Mouse (Mus musculus) limb, embryonic 11.5 days (tissue): ENCODE measurements around the gene Adk. TPM values are rescaled to one million over a fixed set of nuclear protein-coding genes. Genes with fewer than 3 reads are reported as not detected.

Experiments used
- ATAC-seq: fragments of 200-750 bp; cut with Nextera tagmentation; 2 replicates; pipeline ENCODE4 v1.8.0; 2017; ENCODE audit warnings: low read depth; ENCODE audit not compliant: insufficient number of reproducible peaks, low FRiP score, low TSS enrichment
- DNase-seq: peaks from one replicate; pipeline ENCODE4 v3.0.0-alpha.2; 2015; ENCODE audit warnings: low spot score
- H3K27ac ChIP-seq: fragments of 300-500 bp; sonication (generic); replicated peaks from 2 replicates; pipeline ENCODE4 v1.5.1; 2014; ENCODE audit warnings: low read depth, mild to moderate bottlenecking, low read length
- H3K27me3 ChIP-seq: fragments of 300-500 bp; sonication (generic); 2 replicates; pipeline ENCODE4 v1.6.1; 2014; ENCODE audit warnings: mild to moderate bottlenecking, low read length, mixed read lengths; ENCODE audit not compliant: control insufficient read depth, insufficient read depth
- H3K36me3 ChIP-seq: fragments of 300-500 bp; sonication (generic); 2 replicates; pipeline ENCODE4 v1.6.1; 2014; ENCODE audit warnings: mild to moderate bottlenecking, low read length, moderate library complexity, mixed read lengths; ENCODE audit not compliant: control insufficient read depth, insufficient read depth
- H3K4me1 ChIP-seq: fragments of 300-500 bp; sonication (generic); 2 replicates; pipeline ENCODE4 v1.6.1; 2014; ENCODE audit warnings: low read length, mixed read lengths; ENCODE audit not compliant: control insufficient read depth, insufficient read depth
- H3K4me2 ChIP-seq: fragments of 300-500 bp; sonication (generic); 2 replicates; pipeline ENCODE4 v1.6.1; 2014; ENCODE audit warnings: low read depth, mild to moderate bottlenecking, moderate library complexity; ENCODE audit not compliant: severe bottlenecking
- H3K4me3 ChIP-seq: fragments of 300-500 bp; sonication (generic); 2 replicates; pipeline ENCODE4 v1.5.1; 2014; ENCODE audit warnings: low read depth, low read length
- H3K9ac ChIP-seq: fragments of 300-500 bp; sonication (generic); 2 replicates; pipeline ENCODE4 v1.6.1; 2014; ENCODE audit warnings: mild to moderate bottlenecking, low read length
- H3K9me3 ChIP-seq: fragments of 300-500 bp; sonication (generic); 2 replicates; pipeline ENCODE4 v1.6.1; 2016; ENCODE audit warnings: low read length; ENCODE audit not compliant: control insufficient read depth
- WGBS: fragments of 180-500 bp; shearing (Covaris S2); extraction: QIAGEN DNeasy Blood & Tissue Kit; methylation state at CpG from one replicate; pipeline ENCODE4 v1.1.7; 2014; 5-methylcytosine and 5-hydroxymethylcytosine counted together
- polyA plus RNA-seq: library from polyadenylated mRNA; unstranded; fragments of >200 nt; fragmentation: Nextera tagmentation; extraction: Ambion mirVana; gene quantifications from 2 replicates; pipeline ENCODE4 v1.2.1, GENCODE M21; 2014

Adk gene
- polyA plus RNA-seq, 1 experiment from 2014 or later, result 149 TPM

GRCm38 (mm10) chr14:21341195-21341594 lies 288.8 kb downstream of the Adk start:
- ATAC-seq (no peak), DNase-seq (no peak)
- WGBS, result 88% methylated on average over 1 of the region's 1 CpGs
- no peaks in the 10 kb centered on the region for H3K27me3 ChIP-seq
- no peak overlapping the region for H3K4me2 ChIP-seq
- H3K4me1 ChIP-seq, result no peaks in the 10 kb centered on the region
- H3K9ac ChIP-seq, result no peak overlapping the region
- no peak overlapping the region for H3K27ac ChIP-seq
- H3K9me3 ChIP-seq, result no peaks in the 10 kb centered on the region
- H3K36me3 ChIP-seq, result no peaks in the 10 kb centered on the region
- H3K4me3 ChIP-seq, result no peak overlapping the region

DNA sequence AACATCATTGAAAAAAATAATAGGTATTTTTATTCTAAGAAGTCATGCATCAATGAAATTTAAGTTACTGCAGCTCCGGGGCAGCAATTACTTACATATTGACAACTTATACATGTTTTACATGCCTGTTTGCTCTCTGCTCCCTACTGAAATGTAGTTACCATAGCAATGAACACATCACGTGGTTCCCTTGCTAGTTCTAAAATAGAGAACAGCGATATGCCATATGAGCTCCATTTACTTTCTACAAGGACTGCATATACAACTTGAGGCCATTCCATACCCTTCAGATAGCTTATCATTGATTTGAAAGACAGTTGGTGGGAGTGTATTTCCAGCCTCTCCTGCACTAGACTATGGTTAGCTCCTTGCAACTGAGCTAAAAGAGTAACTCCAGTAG lies 290.6 kb downstream of the Adk start:
- WGBS, result 84% methylated on average over 3 of the region's 3 CpGs
- no peak for ATAC-seq
- Histone ChIP-seq H3K9ac (no peak overlapping the region), H3K36me3 (no peaks in the 10 kb centered on the region), H3K27me3 (no peaks in the 10 kb centered on the region), H3K27ac (no peak overlapping the region), H3K4me1 (no peaks in the 10 kb centered on the region), H3K4me3 (no peak overlapping the region), H3K9me3 (no peaks in the 10 kb centered on the region), H3K4me2 (no peak overlapping the region)
- DNase-seq, result no peak

GRCm38 (mm10) chr14:21344896-21345295 lies 292.5 kb downstream of the Adk start:
- H3K4me3 ChIP-seq, result no peak overlapping the region
- H3K9ac ChIP-seq, result no peak overlapping the region
- no peaks in the 10 kb centered on the region for H3K36me3 ChIP-seq
- H3K27ac ChIP-seq, result no peak overlapping the region
- no peak for DNase-seq
- no peak overlapping the region for H3K4me2 ChIP-seq
- H3K9me3 ChIP-seq, result no peaks in the 10 kb centered on the region
- WGBS, result 91% methylated on average over 6 of the region's 6 CpGs
- 0 out of 2 replicates have a peak, but pooled peaks cover 2% of the 10 kb centered on the region for H3K4me1 ChIP-seq
- ATAC-seq, result no peak
- no peaks in the 10 kb centered on the region for H3K27me3 ChIP-seq

GRCm38 (mm10) chr14:21348611-21349260 lies 296.4 kb downstream of the Adk start:
- no peak for ATAC-seq
- Histone ChIP-seq H3K4me2 (no peak overlapping the region), H3K27me3 (no peaks in the 10 kb centered on the region), H3K27ac (no peak overlapping the region), H3K4me3 (no peak overlapping the region), H3K9ac (no peak overlapping the region), H3K4me1 (0 out of 2 replicates have a peak, but pooled peaks cover 10% of the 10 kb centered on the region), H3K9me3 (no peaks in the 10 kb centered on the region), H3K36me3 (no peaks in the 10 kb centered on the region)
- no peak for DNase-seq
- 41% methylated on average over 6 of the region's 6 CpGs for WGBS

- Histone ChIP-seq H3K4me2 (no peak overlapping the region), H3K4me1 (0 out of 2 replicates have a peak, but pooled peaks cover 12% of the 10 kb centered on the region), H3K36me3 (no peaks in the 10 kb centered on the region), H3K27ac (no peak overlapping the region), H3K4me3 (no peak overlapping the region), H3K9ac (no peak overlapping the region), H3K27me3 (no peaks in the 10 kb centered on the region), H3K9me3 (no peaks in the 10 kb centered on the region)
- WGBS, result 91% methylated on average over 2 of the region's 2 CpGs
- no peak for ATAC-seq
- no peak for DNase-seq
Observed at GRCm38 (mm10) chr14:21351646-21352045, 299.3 kb downstream of the Adk start.

DNA sequence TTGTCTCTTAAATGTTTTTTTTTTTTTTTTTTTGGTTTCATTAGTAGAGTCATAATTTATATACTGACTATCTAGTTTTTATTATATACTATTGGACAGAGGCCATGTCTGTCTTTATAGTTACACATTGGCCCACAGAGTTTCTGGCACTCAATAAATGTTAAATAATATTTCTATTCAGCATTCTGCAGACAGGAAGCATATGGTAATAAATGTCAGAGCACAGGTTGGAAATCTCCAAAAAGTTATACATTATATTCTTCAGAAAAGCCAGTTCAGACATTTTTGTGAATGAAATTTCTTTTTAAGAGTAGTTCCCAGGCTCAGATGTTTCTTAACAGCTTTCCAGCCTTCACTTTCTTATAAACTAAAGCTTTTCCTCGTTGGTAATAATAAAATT lies 303.9 kb downstream of the Adk start:
- Histone ChIP-seq H3K4me2 (no peak overlapping the region), H3K4me3 (no peak overlapping the region), H3K27me3 (no peaks in the 10 kb centered on the region), H3K4me1 (0 out of 2 replicates have a peak, but pooled peaks cover 5% of the 10 kb centered on the region), H3K9ac (no peak overlapping the region), H3K9me3 (no peaks in the 10 kb centered on the region), H3K27ac (no peak overlapping the region), H3K36me3 (no peaks in the 10 kb centered on the region)
- no peak for ATAC-seq
- DNase-seq, result no peak
- 69% methylated on average over 1 of the region's 1 CpGs for whole genome bisulfite sequencing

- Histone ChIP-seq H3K9me3 (no peaks in the 10 kb centered on the region), H3K27me3 (no peaks in the 10 kb centered on the region), H3K4me2 (no peak overlapping the region), H3K36me3 (no peaks in the 10 kb centered on the region), H3K9ac (no peak overlapping the region), H3K4me1 (0 out of 2 replicates have a peak, but pooled peaks cover 2% of the 10 kb centered on the region), H3K4me3 (no peak overlapping the region), H3K27ac (no peak overlapping the region)
- no peak for ATAC-seq
- 61% methylated on average over 10 of the region's 10 CpGs for WGBS
- no peak for DNase-seq
Observed at GRCm38 (mm10) chr14:21359207-21359895, 307.0 kb downstream of the Adk start.

GRCm38 (mm10) chr14:21359896-21360525 lies 307.6 kb downstream of the Adk start:
- ATAC-seq, result no peak
- 0 out of 2 replicates have a peak, but pooled peaks cover 2% of the 10 kb centered on the region for H3K4me1 ChIP-seq
- H3K4me2 ChIP-seq, result no peak overlapping the region
- H3K4me3 ChIP-seq, result no peak overlapping the region
- H3K36me3 ChIP-seq, result no peaks in the 10 kb centered on the region
- H3K9ac ChIP-seq, result no peak overlapping the region
- no peak overlapping the region for H3K27ac ChIP-seq
- DNase-seq, result no peak
- H3K9me3 ChIP-seq, result no peaks in the 10 kb centered on the region
- no peaks in the 10 kb centered on the region for H3K27me3 ChIP-seq
- 85% methylated on average over 6 of the region's 12 CpGs for WGBS
